Mouse (Mus musculus) embryo, embryonic 11 days (tissue): Measurements from ENCODE around the gene Armh3.
A peak's percentile ranks its signal among the peaks of the same experiment; 100 is the strongest.

Experiments used
- DNase-seq: peaks from one replicate; pipeline ENCODE4 v3.0.0-alpha.2; 2015

Gene Armh3

GRCm38 (mm10) chr19:45997785-45998693, at the start of gene Armh3:
Armh3 (minus strand) TSS chr19:45998488.
- peak; percentile 95 for DNase-seq

DNA sequence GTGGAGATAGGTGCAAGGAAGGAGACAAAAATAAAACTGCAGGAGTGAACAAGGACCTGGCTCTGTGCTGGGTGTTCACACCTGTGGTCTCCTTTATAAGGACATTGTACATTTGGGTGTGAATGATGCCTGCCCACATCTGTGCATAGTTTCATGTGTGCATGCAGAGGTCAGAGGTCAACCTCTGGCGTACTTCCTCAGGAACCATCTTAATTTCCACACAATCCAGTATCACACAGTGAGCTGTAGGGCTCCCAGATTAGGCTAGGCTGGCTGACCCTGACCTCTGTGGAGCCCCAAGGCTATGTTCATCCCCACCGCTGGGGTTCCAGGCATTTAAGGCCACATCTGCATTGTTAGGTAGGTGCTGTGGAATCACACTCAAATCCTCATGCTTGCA, 49.1 kb upstream of the Armh3 start:
- no peak for DNase-seq

GRCm38 (mm10) chr19:46046621-46047025, 48.3 kb upstream of the Armh3 start:
- peak; percentile 44 for DNase-seq

GRCm38 (mm10) chr19:46045696-46046311, 47.5 kb upstream of the Armh3 start:
- peak; percentile 81 for DNase-seq

DNA sequence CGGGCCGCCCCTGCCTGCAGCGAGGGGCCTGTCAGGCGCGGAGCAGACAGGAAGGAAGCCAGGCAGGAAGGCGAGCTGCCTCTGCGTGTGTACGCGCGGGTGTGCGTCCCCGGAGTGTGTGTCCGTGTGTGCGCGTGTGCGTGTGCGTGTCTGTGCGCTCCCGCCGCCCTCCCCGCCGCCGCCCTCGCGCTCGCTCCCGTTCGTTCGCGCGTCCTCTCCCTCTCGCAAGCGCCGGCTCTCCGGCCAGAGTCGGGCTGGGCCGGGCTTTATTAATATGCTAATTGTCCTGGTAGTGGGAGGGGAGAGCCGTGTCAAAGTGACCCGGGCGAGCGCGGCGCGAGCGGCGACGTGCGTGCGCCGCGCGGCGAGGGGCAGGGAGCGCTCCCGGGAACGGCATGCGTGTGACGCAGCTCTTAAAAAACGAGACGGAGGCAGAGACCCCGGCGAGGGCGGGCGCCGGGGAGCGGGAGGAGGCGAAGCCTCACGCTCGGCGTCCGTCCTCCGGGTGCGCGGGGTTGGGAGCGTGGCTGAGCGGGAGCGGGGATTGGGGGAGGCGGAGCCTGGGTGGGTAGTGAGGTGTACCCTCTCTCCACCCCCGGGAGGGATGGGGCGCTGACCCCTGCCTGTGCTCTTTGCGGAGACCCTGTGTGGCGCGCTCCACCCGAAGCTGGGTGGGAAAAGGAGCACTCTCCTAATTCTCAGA, 46.9 kb upstream of the Armh3 start, which contains the start of gene Ldb1:
Gene Ldb1 (minus strand): TSS at position 222 of the 703 bp plus-strand sequence.
- peak; percentile 93 for DNase-seq

DNA sequence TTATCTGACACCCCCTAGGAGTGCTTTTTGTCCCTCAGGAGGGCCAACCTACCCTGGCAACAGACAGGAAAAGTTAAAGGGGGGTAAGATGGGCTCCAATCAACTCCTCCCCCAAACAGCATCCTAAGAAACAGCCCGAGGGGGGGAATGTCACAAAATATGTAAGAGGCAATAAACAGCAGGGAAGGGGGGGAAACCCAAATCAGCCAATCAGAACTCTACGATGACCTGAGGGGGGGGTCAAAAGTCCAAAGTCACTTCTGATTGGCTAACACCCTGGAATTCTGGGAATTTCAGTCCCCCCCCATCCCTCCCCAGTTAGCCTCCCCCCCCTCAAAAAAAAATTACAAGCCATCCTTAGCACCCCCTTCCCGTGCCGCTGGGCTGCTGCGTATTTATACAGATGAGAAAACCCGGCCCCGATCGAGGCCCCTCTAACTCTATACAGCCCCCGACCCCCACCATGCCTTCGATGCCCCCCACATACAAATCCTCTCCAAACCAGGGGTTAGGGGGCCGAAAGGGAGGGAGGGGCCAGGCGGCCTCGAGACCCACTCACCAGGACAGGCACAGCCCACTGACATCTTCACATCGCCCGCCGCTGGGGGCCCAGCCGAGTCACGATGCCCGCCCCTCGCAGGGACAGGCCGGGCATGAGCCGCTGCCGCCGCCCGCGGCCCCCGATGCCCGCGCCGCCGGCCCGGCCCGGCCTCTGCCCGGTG, 46.1 kb upstream of the Armh3 start, which contains the start of gene Pprc1:
Gene Pprc1 (plus strand): TSS at position 616 of the 722 bp plus-strand sequence.
- DNase-seq = peak; percentile 79

DNA sequence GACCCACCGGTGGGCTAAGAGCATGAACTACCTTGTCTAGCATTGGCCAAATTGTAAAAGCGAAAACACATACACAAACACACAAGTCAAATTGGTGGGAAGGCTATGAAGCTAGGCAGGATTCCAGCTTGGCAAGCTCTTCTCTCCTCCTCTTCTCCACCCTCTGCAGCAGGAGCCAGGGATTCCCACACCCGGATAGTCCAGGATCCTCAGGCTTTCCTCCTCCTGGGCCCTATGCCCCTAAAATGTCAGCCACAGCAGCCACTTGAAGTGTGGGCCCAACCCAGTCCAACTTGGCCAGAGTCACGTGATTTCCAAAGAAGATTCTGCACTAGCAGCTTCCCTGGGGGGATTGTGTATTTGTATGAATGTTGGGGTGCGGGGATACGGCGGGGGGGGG, 45.1 kb upstream of the Armh3 start:
- DNase-seq = no peak

DNA sequence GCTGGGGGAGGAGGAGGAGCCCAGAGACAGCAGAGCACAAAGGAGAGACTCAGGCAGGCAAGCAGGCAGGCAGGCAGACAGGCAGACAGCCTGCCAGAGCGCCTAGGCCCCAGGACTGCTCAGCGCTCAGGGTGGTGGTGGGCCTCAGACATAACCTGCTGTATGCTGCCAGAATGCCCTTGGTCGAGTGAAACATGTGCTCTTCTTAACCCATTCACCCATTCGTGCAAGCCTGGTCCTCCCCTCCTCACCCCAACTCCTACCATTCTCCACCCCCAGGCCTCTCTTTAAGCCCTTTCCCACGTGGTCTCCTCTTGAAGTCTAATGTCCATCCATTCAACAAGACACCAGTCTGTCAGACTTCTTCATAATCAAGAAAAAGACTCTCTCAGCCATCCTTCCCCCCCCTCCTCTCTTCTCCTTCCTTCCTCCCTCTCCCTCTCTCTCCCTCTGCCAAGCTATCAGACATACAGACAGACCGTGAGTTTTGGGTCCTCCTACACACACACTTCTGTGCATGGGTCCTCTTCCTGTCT, 44.3 kb upstream of the Armh3 start:
- DNase-seq = peak; percentile 81

DNA sequence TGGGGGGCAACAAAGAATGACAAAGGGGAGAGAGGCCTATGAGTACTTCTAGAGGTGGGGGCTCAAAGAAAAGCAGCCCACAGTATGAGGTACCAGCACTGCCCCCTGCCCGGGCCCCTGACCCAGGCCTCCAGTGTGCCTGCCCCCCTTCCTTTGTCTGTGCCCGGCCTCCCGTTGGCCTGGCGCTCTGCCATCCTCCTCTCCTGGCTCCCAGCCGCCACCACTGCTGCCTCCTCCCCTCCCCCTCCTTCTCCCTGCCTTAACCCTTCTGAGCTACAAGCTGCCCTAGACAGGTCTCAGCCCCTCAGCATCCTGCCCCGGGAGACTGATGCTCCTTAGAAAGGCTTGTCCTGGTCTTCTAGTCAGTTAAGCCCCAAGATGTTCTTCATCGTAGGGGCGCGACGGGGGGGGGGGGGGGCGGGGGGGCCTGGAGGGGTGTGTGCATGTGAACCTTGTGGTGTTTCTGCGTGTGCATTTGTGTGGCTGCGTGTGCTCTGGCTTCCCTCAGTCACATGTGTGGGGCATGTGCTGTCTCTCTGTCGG, 43.7 kb upstream of the Armh3 start:
- peak; percentile 87 for DNase-seq

- DNase-seq = peak; percentile 33
These were observed 43.1 kb upstream of the Armh3 start for GRCm38 (mm10) chr19:46041299-46041932.

- DNase-seq = peak; percentile 22
These were observed 42.0 kb upstream of the Armh3 start for GRCm38 (mm10) chr19:46040149-46040902.

GRCm38 (mm10) chr19:46039478-46039877, 41.2 kb upstream of the Armh3 start:
- DNase-seq = peak; percentile 99

- DNase-seq = no peak
These were observed 40.6 kb upstream of the Armh3 start for GRCm38 (mm10) chr19:46038851-46039260.

DNA sequence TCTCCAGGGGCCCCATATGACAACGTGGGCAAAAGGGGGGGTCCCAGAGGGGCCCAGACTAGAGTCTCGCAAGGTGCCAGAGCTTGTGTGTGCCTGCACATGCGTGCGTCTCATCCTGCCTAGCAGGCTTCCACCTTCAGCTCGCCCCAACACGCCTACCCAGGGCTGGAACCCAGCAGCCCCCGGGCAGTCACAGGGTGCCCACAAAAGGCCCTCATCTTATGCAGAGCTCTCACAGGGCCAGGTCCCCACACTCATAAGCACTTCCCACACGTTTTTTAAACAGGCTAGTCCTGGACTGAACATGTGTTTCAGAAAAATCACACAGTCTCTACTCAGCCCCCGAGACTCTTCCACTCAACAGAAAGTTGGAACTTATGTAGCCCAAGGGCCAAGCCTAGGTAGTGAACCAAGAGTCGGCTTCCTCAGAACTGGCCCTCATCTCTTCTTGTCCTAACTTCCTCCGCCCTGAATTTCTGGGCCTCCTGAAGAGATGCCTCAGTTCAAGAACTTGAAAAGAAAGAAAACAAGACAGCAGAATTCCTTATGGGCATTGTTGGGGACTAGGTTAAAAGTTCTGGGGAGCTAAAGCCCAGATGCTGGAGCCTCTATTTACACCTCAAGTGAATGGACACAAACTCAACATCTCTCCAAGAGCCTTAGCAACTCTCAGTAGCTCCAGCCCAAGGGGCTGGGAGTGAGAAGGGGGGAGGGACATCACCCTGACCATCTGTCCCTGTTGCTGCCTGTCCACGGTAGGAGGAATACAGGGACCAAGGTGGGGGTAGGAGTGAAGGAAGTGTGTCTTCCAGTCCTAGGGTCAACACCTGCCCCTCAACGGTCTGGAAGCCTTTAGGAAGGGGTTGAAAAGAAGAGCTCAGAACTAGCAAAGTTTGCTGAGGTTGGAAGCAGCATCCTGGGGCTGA, 39.9 kb upstream of the Armh3 start:
- no peak for DNase-seq

GRCm38 (mm10) chr19:46037243-46037924, 39.1 kb upstream of the Armh3 start:
- no peak for DNase-seq

DNA sequence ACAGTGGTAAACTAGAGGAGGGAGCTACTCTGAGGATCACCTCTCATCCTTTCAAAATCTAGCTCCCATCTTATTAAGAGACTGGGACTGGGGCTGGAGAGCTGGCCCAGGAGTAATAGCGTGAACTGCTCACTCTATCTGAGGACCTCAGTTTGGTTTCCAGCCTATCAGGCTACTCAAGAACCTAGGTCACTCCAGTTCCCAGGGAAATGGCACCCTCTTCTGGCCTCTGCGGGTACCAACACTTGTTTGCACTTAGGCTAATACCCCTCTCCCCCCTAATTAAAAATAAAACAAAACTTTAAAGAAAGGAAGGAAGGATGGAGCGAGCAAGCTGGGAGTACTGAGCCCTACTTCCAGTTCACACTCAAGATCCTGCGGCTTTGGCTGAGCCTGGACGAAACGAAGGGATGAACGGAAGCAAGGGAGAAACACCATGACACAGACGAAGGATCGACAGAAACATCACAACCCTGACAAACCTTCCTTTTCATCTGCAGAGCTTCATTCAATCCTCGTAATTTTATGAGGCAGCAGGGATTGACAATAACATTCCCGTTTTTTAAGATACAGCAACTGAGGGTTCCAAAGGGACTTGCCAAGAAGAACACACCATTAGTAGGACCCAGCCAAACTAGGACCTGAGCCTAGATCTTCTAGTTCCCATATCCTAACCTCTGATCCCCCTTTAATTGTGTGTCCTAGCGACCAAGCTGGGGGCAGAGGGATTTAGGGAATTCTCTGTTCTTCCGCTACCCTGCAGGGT, 38.4 kb upstream of the Armh3 start:
- DNase-seq = no peak

DNA sequence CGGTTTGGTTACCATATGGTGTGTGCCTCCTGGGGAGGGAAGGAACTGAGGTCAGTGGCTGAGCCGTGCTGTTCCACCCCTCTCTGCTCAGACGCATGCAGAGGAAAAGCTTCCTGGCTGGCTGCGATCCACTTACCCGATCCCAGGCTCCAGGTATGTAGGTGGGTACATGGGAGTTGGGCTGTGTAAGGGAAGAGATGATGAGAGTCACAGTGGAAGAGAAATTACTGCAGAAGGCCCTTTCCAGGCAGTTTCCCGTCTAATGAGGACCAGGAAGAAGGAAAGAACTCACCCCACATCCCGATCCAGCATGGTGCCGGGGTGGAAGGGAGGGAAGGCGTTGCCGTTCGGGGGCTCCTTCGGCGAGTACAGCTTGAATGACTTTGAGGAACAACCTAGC, 37.7 kb upstream of the Armh3 start:
- no peak for DNase-seq

DNA sequence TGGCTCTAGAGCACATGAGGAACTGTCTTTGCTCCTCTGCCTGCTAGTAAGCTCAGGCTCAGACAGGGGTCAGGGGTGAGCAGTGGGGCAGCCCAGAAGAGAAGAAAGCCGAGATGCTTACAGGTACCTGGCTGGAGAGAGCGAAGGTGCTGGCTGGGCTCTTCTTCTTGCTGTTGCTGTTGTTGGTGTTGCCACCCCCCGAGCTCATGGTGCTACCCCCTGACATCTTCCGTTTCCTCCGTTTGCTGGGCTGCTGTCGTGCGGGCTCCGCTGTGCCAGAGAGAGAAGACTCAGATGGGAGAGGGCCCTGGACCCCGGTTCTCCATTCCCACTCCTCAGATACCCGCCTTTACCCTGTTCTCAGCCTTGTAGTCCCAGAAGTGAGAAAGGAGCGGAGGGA, 35.6 kb upstream of the Armh3 start:
- DNase-seq = no peak
